Comparison of ENCODE assay signal across 24 mouse cellular contexts in the genomic region with DNA sequence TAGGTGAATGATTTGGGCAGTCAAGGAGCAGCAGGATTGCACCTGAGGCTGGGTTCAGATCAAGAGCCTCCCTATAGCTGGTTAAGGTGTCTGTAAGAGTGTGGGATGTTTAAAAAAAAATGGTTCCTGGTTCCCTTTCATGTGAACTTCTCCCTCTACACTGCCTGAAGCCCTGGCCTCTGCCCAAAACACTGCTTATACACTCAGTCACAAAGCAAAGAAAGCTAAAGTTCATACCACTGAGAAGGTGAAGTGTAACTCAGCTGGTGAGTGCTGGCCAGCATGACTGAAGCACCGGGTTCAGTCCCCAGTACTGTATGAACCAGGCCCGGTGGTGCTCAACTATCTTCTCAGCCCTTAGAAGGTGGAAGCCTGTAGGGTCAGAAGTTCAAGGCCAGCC.
"Had no signal": no experiment of that assay in that cellular context is flagged by ENCODE, and none has a peak within 500 bp of the region (broad histone marks: within the 10 kb centered on the region; RNA-seq: fewer than 3 reads in every experiment).

No protein-coding gene starts in this region.

- H3K36me3 ChIP-seq: kidney, embryonic 15.5 days; limb, embryonic 13.5 days; limb, embryonic 15.5 days had no signal

- DNase-seq: gastrocnemius, adult 2 months; gastrocnemius, postnatal 14 days; gastrocnemius, postnatal 36 days; heart, adult 18-20 months; heart, postnatal 10 days; heart, postnatal 36 days; kidney, adult 11 months; kidney, adult 2 months; kidney, adult 9 months; kidney, postnatal 14 days; kidney, postnatal 36 days; layer of hippocampus, adult 9-11 months; layer of hippocampus, postnatal 36 days; left cerebral cortex, postnatal 4 days had no signal

- H3K4me3 ChIP-seq: gastrocnemius, adult 2 months; hindbrain, embryonic 13.5 days; hindbrain, embryonic 15.5 days; kidney, embryonic 15.5 days; limb, embryonic 13.5 days; limb, embryonic 15.5 days had no signal

- H3K9ac ChIP-seq: hindbrain, embryonic 13.5 days; hindbrain, embryonic 15.5 days; kidney, embryonic 15.5 days; limb, embryonic 13.5 days; limb, embryonic 15.5 days had no signal

- H3K27me3 ChIP-seq: hindbrain, embryonic 13.5 days; hindbrain, embryonic 15.5 days; limb, embryonic 13.5 days; limb, embryonic 15.5 days had no signal

- H3K4me2 ChIP-seq: heart, embryonic 11.5 days; hindbrain, embryonic 13.5 days; hindbrain, embryonic 15.5 days; kidney, embryonic 15.5 days; limb, embryonic 13.5 days; limb, embryonic 15.5 days had no signal

- H3K9me3 ChIP-seq: hindbrain, embryonic 13.5 days; hindbrain, embryonic 15.5 days; kidney, embryonic 15.5 days; limb, embryonic 13.5 days; limb, embryonic 15.5 days had no signal

- H3K27ac ChIP-seq: gastrocnemius, adult 2 months; hindbrain, embryonic 13.5 days; hindbrain, embryonic 15.5 days; hindbrain, postnatal 0 days; kidney, postnatal 0 days; limb, embryonic 13.5 days; limb, embryonic 15.5 days had no signal

- ATAC-seq: forebrain, embryonic 16.5 days; hindbrain, postnatal 0 days; intestine, embryonic 16.5 days had no signal
